Mouse (Mus musculus): ENCODE data around the gene Rnasek.

Rnasek gene

DNA sequence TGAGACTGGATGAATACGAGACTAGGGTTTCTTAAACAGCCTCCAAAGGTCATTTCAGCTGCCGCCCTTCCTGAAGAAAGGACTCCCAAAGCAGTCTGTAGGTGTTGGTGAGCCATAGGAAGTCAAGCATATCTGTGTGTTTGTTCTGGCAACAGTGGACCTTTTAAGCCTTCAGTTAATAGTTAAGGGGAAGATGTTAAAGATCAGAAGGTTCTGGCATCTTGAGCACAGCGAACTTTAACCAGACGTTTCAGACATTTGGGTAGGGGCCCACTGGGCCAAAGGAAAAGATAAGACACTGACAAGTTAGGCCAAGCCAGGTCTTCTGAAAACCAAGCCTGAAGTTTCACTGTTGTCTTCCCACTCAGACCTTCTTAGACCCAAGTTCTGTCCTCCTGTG, 21.6 kb downstream of the Rnasek start:
- no peak for DNase-seq (ENCODE audit: low read depth, low spot score)

DNA sequence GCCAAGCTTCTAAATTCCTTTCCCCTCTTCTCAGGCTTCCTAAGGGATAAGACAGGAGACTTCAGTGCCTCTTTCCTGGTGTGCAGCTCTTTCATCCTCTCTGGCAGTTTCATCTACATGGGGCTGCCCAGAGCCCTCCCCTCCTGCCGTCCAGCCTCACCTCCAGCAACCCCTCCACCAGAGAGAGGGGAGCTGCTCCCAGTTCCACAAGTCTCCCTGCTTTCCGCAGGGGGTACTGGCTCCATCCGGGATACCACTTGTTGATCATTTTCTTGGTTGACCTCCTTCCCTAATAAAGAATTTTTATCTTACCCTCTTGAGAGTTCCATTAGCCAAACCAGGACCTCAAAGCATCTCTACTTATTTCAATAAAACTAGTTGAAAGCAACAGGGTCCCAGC, 23.5 kb downstream of the Rnasek start:
- DNase-seq (ENCODE audit: low read depth, low spot score) = no peak

DNA sequence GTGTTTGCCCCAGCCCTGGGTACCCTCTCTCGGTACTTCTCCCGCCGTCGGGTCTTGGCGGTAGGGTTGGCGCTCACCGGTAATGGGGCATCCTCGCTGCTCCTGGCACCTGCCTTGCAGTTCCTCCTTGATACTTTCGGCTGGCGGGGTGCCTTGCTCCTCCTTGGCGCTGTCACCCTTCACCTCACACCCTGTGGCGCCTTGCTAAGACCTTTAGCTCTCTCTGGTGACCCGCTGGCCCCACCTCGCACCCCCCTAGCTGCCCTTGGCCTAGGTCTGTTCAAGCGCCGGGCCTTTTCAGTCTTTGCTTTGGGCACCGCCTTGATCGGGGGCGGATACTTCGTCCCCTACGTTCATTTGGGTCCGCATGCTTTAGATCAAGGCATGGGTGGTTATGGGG, 24.3 kb downstream of the Rnasek start:
- DNase-seq (ENCODE audit: low read depth, low spot score) = no peak

DNA sequence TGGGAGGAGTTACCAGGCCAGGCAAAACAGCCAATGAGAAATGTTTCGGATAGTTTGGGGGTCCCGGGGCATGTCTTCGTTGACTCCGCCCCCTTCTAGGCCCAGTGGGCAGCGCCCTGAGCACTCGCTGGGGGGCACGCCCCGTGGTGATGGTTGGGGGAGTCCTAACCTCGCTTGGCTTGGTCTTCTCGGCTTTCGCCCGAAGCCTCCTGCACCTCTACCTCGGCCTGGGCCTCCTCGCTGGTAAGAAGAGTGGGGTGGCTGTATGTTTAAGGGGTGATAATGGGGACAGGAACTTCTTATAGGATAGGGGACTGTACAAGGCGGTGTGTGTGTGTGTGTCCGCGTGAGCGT, 24.8 kb downstream of the Rnasek start:
- no peak for DNase-seq (ENCODE audit: low read depth, low spot score)

DNA sequence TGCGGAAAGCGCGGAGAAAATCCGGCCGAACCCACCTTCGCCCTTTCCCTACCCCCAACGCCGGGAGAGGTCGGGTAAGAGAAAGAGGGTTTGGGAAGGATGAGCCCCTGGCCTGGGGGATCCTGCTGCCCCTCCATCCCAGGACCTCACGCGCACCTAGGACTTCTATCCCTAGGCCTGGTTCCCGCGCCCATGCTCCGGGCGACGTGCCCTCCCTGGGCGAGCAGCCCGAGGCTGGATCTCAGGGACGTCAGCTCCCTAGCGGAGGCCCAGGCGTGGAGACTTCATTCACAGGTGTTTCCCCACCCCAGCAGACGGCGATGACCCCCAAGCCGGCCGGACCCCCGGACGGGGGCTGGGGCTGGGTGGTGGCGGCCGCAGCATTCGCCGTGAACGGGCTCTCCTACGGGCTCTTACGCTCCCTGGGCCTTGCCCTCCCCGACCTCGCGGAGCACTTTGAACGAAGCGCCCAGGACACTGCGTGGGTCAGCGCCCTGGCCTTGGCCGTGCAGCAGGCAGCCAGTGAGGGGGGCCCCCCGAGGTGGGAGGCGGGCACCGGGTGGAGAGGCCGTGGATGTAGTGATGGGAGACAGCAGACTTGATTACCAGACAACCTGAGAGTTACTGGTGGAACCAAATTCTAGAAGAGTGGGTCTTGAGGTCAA, 25.3 kb downstream of the Rnasek start:
- DNase-seq (ENCODE audit: low read depth, low spot score) = no peak

DNA sequence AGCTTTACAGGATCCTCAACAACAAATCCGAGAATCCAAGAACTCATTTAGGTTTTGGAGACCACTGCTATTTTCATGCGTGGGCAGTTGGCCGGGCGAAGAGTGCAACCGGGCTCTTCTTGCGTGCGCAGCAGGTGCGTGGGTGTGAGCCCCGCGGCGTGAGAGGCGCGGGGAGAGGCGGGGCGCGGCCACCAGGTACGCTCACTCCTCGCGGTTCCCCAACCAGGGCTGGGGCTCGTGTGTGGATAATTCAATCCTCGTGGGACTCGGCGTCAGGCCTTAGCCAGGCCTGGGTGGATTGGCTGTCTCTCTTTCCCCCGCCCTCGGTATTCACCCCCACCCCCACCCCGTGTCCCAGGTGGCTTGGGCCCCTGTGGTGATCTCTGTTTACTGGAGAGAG, 25.9 kb downstream of the Rnasek start:
- DNase-seq (ENCODE audit: low read depth, low spot score) = no peak

DNA sequence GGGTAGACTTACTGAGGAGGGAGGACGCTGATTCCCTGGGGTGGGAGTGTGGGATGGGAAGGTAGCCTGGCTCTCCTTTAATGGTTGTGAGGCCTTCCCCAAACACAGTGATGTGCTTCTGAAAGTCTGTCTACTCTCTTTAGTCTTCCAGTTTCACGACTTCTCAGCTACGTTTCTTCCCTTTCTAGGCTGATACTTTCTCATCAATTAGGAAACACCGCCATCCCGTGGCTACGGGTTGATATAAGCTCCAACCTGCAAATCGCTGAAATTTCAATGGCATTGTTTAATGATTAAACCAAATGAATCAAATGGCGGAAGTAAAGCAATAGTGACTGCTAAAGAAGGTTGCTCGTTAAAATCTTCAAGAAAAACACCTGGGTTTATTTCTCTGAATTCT, 26.7 kb downstream of the Rnasek start:
- DNase-seq (ENCODE audit: low read depth, low spot score) = peak; percentile 57

GRCm38 (mm10) chr11:70212423-70212822, 27.2 kb downstream of the Rnasek start, which contains the start of gene Slc16a11:
Gene Slc16a11 (plus strand): TSS chr11:70212752.
- DNase-seq (ENCODE audit: low read depth, low spot score) = no peak

DNA sequence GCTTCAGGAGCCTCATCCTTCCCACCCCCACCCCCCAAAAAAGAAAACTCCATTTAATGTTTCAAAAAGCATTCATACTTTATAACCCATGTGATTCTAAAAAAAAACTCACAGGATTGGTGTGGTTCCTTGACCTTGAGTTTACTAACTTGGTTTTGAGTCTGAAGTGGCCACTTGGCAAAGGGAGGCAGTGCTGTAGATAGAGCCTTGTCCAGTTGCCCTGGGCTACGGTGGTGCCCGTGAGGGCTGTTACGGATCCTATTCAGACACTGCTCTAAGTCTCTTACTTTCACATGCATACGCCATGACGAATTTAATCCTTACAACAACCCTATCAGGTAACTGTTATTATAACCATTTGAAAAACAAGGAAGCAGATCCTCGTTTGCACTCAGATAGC, 27.7 kb downstream of the Rnasek start:
- no peak for DNase-seq (ENCODE audit: low read depth, low spot score)

DNA sequence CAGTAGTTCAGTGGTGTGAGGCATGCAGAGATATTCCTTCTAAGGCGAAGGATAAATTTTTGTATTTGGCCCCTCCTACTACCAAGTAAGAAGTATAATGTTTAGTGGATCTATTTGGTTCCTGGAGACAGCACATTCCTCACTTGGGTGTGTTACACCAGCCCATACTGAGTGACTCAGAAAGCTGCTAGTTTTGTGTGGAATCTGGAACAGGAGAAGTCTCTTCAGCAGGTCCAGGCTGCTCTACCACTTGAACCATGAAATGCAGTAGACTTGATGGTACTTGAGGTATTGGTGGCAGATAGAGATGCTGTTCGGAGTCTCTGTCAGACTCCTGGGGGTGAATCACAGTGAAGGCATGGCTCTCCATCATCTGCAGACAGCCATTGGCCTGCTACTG, 29.0 kb downstream of the Rnasek start:
- no peak for DNase-seq (ENCODE audit: low read depth, low spot score)

GRCm38 (mm10) chr11:70208778-70209388, 30.8 kb downstream of the Rnasek start:
- DNase-seq (ENCODE audit: low read depth, low spot score) = no peak

DNA sequence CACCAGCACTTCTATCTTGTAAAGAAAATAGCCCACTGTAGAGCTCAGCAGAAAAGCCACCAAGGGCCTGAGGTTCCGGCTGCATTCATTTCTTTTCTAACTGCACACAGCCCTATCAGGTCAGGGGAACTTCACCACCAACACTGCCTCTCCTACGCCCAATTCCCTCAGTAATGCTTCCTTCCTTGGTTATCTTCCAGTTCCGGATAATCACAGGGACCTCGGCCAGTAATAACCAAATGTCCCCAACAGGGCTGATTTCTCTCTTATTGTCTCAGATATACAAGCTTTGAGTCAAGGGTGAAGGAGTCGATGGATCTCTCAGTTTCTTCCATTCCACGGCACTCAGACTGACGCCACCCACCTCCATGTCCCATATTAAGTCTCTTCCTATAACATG, 32.4 kb downstream of the Rnasek start:
- no peak for DNase-seq (ENCODE audit: low read depth, low spot score)

- DNase-seq (ENCODE audit: low read depth, low spot score) = no peak
Observed at GRCm38 (mm10) chr11:70206801-70207200, 32.8 kb downstream of the Rnasek start.

GRCm38 (mm10) chr11:70201691-70202090, 38.0 kb downstream of the Rnasek start:
- DNase-seq (ENCODE audit: low read depth, low spot score) = peak; percentile 85

DNA sequence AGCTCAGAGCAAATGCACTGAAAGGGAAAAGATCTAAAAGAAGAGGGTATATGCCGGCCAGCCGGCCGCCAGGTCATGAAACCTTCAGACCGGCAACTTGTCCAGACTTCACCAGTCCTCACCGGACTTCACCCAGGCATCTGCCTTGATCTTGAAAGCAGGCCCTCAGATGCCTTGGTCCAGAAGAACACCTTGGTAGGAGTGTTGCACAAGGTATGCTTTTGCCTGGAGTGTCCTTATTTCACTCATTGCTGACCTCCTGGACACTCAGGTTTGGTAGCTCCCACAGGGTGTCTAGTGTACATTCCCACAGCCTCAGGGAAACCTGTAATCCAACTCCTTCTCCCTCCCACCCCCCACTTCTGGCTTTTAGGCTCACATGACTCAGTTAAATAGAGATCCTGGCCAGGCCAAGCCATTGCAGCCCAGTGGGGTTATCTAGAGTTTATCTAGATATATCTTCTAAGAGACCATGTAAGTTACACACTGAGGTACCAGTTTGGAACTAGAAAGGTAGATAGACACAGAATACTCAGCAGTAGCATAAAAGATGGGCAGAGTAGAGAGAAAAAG, 39.5 kb downstream of the Rnasek start:
- DNase-seq (ENCODE audit: low read depth, low spot score) = no peak

GRCm38 (mm10) chr11:70199107-70199506, 40.5 kb downstream of the Rnasek start:
- no peak for DNase-seq (ENCODE audit: low read depth, low spot score)

- no peak for DNase-seq (ENCODE audit: low read depth, low spot score)
Observed at GRCm38 (mm10) chr11:70198332-70198731, 41.3 kb downstream of the Rnasek start.

- peak; percentile 51 for DNase-seq (ENCODE audit: low read depth, low spot score)
Observed at GRCm38 (mm10) chr11:70193354-70194285, 46.0 kb downstream of the Rnasek start.

DNA sequence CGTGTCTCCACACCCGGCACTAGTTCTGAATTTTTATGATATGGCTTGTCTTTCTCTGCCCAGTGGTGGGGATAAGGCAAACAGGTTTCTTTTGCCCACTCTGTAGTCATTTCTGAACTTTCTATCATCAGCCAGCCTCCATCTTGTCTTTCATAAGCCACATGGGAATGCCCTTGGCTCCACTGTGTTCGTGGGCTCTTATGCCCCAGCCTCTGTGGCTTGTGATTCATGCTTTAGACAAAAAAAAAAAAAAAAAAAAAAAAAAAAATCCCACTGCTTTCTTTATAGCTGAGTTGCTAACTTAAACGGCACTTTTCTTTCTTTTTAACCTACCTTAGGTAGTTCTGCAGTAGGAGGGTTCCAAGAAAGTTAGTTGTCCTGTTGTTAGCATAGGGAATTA, 47.5 kb downstream of the Rnasek start:
- DNase-seq (ENCODE audit: low read depth, low spot score) = no peak

DNA sequence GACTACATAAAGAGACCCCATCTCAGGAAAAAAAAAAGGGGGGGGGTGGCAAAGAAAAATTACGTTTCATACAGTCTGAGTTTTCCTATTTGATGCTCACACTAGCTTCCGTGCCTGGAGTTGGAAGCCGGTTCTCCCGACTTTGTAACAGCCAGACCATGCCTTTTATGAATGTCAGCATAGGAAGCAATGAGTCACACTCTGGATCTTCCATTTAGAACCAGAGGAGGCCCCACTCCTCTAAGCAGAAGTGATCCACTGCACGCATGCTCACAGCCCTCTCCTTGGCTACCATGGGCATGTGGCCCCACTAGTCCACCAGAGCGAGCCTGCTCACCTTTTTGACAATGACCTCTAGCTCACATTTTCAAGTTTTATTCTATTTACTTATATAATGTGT, 48.5 kb downstream of the Rnasek start:
- DNase-seq (ENCODE audit: low read depth, low spot score) = no peak

- no peak for DNase-seq (ENCODE audit: low read depth, low spot score)
Observed at GRCm38 (mm10) chr11:70189319-70190134, 50.1 kb downstream of the Rnasek start.

All from mesoderm, embryonic 11.5 days (tissue).